In genomic region chr5:137308356-137308755, GRCm38 (mm10) we compare ENCODE assay signal across 8 mouse cellular contexts. TPM values are rescaled to one million over a fixed set of nuclear protein-coding genes. Genes with fewer than 3 reads are reported as not detected.
DNase-seq lines count a peak whose midpoint lies in the region; ATAC-seq and TF ChIP-seq lines count a peak whose summit lies in the region.

No protein-coding gene starts in this region.

- H3K4me2 ChIP-seq in heart, embryonic 11.5 days, result peak overlapping the region; percentile 55
- H3K4me2 ChIP-seq in midbrain, embryonic 11.5 days, result peak overlapping the region; percentile 48

- no peak for TF ChIP-seq EP300 in ES-Bruce4 (IDR thresholded peaks at IDR 0.05; ENCODE audit: insufficient read depth, low read depth, low read length)

- H3K9ac ChIP-seq in heart, embryonic 11.5 days (ENCODE audit: low read depth, low read length), result no peak overlapping the region
- H3K9ac ChIP-seq in ES-Bruce4 (ENCODE audit: low read depth, poor library complexity, severe bottlenecking), result peak overlapping the region; percentile 96
- H3K9ac ChIP-seq in midbrain, embryonic 11.5 days (ENCODE audit: low read length), result peak overlapping the region; percentile 94

- no peak for ATAC-seq in heart, embryonic 11.5 days (replicated peaks; ENCODE audit: insufficient number of reproducible peaks, low FRiP score, low TSS enrichment)
- ATAC-seq in midbrain, embryonic 11.5 days (ENCODE audit: low FRiP score), result no peak
- ATAC-seq in activated CD4-positive, CD25-positive, alpha-beta regulatory T cell, adult 4 months, result no peak

- H3K27ac ChIP-seq in heart, embryonic 11.5 days (ENCODE audit: low read depth, low read length), result peak overlapping the region; percentile 97; the same call in 1 of the 2 replicates
- peak overlapping the region; percentile 96; the same call in 1 of the 2 replicates for H3K27ac ChIP-seq in ES-Bruce4 (ENCODE audit: insufficient read depth, low read length)
- H3K27ac ChIP-seq in hindbrain, embryonic 10.5 days, result peak overlapping the region; percentile 98
- peak overlapping the region; percentile 95; the same call in 1 of the 2 replicates for H3K27ac ChIP-seq in midbrain, embryonic 11.5 days (ENCODE audit: low read depth, low read length)

- 92% methylated on average over 4 of the region's 4 CpGs for WGBS in heart, embryonic 11.5 days (ENCODE audit: insufficient replicate concordance)
- WGBS in hindbrain, embryonic 10.5 days, result 95% methylated on average over 4 of the region's 4 CpGs
- WGBS in midbrain, embryonic 11.5 days, result 96% methylated on average over 4 of the region's 4 CpGs

- no peaks in the 10 kb centered on the region for H3K27me3 ChIP-seq in heart, embryonic 11.5 days (ENCODE audit: control insufficient read depth, insufficient read depth, low read length)
- H3K27me3 ChIP-seq in ES-Bruce4 (ENCODE audit: control insufficient read depth, insufficient read depth, low read length, poor library complexity, severe bottlenecking), result no peaks in the 10 kb centered on the region
- H3K27me3 ChIP-seq in hindbrain, embryonic 10.5 days (ENCODE audit: insufficient read depth, poor library complexity, severe bottlenecking), result no peaks in the 10 kb centered on the region
- H3K27me3 ChIP-seq in midbrain, embryonic 11.5 days (ENCODE audit: control insufficient read depth, insufficient read depth, low read length), result no peaks in the 10 kb centered on the region

- H3K9me3 ChIP-seq in heart, embryonic 11.5 days (replicated peaks; ENCODE audit: control insufficient read depth, low read length), result no peaks in the 10 kb centered on the region
- H3K9me3 ChIP-seq in ES-Bruce4 (replicated peaks; ENCODE audit: control insufficient read depth, insufficient read depth, low read length, poor library complexity, severe bottlenecking), result no peaks in the 10 kb centered on the region
- peaks cover 8% of the 10 kb centered on the region; the same call in 1 of the 2 replicates for H3K9me3 ChIP-seq in hindbrain, embryonic 10.5 days
- 0 out of 2 replicates have a peak, but pooled peaks cover 2% of the 10 kb centered on the region for H3K9me3 ChIP-seq in midbrain, embryonic 11.5 days (ENCODE audit: control insufficient read depth, low read length)

- no peak for DNase-seq in heart, postnatal 10 days
- no peak for DNase-seq in hindbrain, embryonic 10.5 days (ENCODE audit: low spot score)
- DNase-seq in midbrain, embryonic 11.5 days (ENCODE audit: low spot score, missing footprints), result no peak
- no peak for DNase-seq in thymus, adult 18-20 months
- no peak for DNase-seq in gastrocnemius, adult 18-20 months (ENCODE audit: low spot score)

- TF ChIP-seq POLR2A in ES-Bruce4 (IDR thresholded peaks at IDR 0.05; ENCODE audit: insufficient read depth, low read length), result no peak

- peaks cover 25% of the 10 kb centered on the region for H3K36me3 ChIP-seq in heart, embryonic 11.5 days (ENCODE audit: control insufficient read depth, insufficient read depth, low read length)
- peaks cover 42% of the 10 kb centered on the region for H3K36me3 ChIP-seq in ES-Bruce4 (ENCODE audit: control insufficient read depth, insufficient read depth, low read length, poor library complexity, severe bottlenecking)
- H3K36me3 ChIP-seq in hindbrain, embryonic 10.5 days, result peaks cover 69% of the 10 kb centered on the region
- peaks cover 19% of the 10 kb centered on the region for H3K36me3 ChIP-seq in midbrain, embryonic 11.5 days (ENCODE audit: control insufficient read depth, insufficient read depth, low read length)

- intact Hi-C loops in heart, postnatal 10 days (cut with DNase I), result no loop called here

- peak; percentile 12 for TF ChIP-seq CTCF in ES-Bruce4 (IDR thresholded peaks at IDR 0.05; ENCODE audit: low read depth, low read length)

- peak overlapping the region; percentile 90 for H3K4me3 ChIP-seq in heart, embryonic 11.5 days (ENCODE audit: low read depth, low read length)
- H3K4me3 ChIP-seq in ES-Bruce4 (ENCODE audit: low read depth, low read length), result no peak overlapping the region
- H3K4me3 ChIP-seq in hindbrain, embryonic 10.5 days, result peak overlapping the region; percentile 92
- peak overlapping the region; percentile 74; the same call in 1 of the 2 replicates for H3K4me3 ChIP-seq in midbrain, embryonic 11.5 days (ENCODE audit: low read depth, low read length)

- H3K4me1 ChIP-seq in heart, embryonic 11.5 days (ENCODE audit: control insufficient read depth, insufficient read depth, low read length), result peaks cover 42% of the 10 kb centered on the region
- peaks cover 5% of the 10 kb centered on the region for H3K4me1 ChIP-seq in ES-Bruce4 (ENCODE audit: control insufficient read depth, insufficient read depth, low read length)
- peaks cover 50% of the 10 kb centered on the region for H3K4me1 ChIP-seq in hindbrain, embryonic 10.5 days (replicated peaks)
- peaks cover 30% of the 10 kb centered on the region for H3K4me1 ChIP-seq in midbrain, embryonic 11.5 days (ENCODE audit: control insufficient read depth, insufficient read depth, low read length)

RNA-seq across cellular contexts. Expression of gene Srrt, which starts 0.9 kb away (rescaled TPM):
- polyA plus RNA-seq in heart, embryonic 11.5 days (2014; fragmentation: Nextera tagmentation; extraction: Ambion mirVana), result 92.0 and 96.9 TPM in 2 replicates
- total RNA-seq in heart, postnatal 10 days (2021), result 10 to 100 TPM; 91.0 to 91.9 TPM
- polyA plus RNA-seq in ES-Bruce4 (2011; ENCODE audit: insufficient read depth, insufficient read length, low read depth, missing spikeins), result 121 and 139 TPM in 2 replicates
- polyA plus RNA-seq in hindbrain, embryonic 10.5 days (2016; fragmentation: Nextera tagmentation; extraction: Ambion mirVana), result 175 and 186 TPM in 2 replicates
- polyA plus RNA-seq in midbrain, embryonic 11.5 days (2014; fragmentation: Nextera tagmentation; extraction: Ambion mirVana), result 151 and 154 TPM in 2 replicates
- 10 to 100 TPM; 65.0 to 75.8 TPM for polyA plus RNA-seq in activated CD4-positive, CD25-positive, alpha-beta regulatory T cell, adult 4 months (2017; shearing (Covaris generic))
- 10 to 100 TPM; 29.6 to 40.8 TPM for total RNA-seq in gastrocnemius, adult 18-20 months (2021)

RNA-seq across cellular contexts. Expression of gene Trip6, which starts 5.8 kb away (rescaled TPM):
- polyA plus RNA-seq in heart, embryonic 11.5 days (2014; fragmentation: Nextera tagmentation; extraction: Ambion mirVana), result 36.7 and 41.1 TPM in 2 replicates
- 10 to 100 TPM; 22.5 to 23.3 TPM for total RNA-seq in heart, postnatal 10 days (2021)
- polyA plus RNA-seq in ES-Bruce4 (2011; ENCODE audit: insufficient read depth, insufficient read length, low read depth, missing spikeins), result 22.2 and 23.2 TPM in 2 replicates
- 53.9 and 57.2 TPM in 2 replicates for polyA plus RNA-seq in hindbrain, embryonic 10.5 days (2016; fragmentation: Nextera tagmentation; extraction: Ambion mirVana)
- 28.0 and 34.1 TPM in 2 replicates for polyA plus RNA-seq in midbrain, embryonic 11.5 days (2014; fragmentation: Nextera tagmentation; extraction: Ambion mirVana)
- 1 to 10 TPM; 1.3 to 1.5 TPM for polyA plus RNA-seq in activated CD4-positive, CD25-positive, alpha-beta regulatory T cell, adult 4 months (2017; shearing (Covaris generic))
- 1 to 10 TPM; 2.2 to 4.4 TPM for total RNA-seq in gastrocnemius, adult 18-20 months (2021)

RNA-seq across cellular contexts. Expression of gene Ufsp1, which starts 13.9 kb away (rescaled TPM):
- polyA plus RNA-seq in heart, embryonic 11.5 days (2014; fragmentation: Nextera tagmentation; extraction: Ambion mirVana), result 9.1 and 10.3 TPM in 2 replicates
- total RNA-seq in heart, postnatal 10 days (2021), result 1 to 10 TPM; 8.8 to 10.0 TPM
- 6.4 and 8.7 TPM in 2 replicates for polyA plus RNA-seq in ES-Bruce4 (2011; ENCODE audit: insufficient read depth, insufficient read length, low read depth, missing spikeins)
- polyA plus RNA-seq in hindbrain, embryonic 10.5 days (2016; fragmentation: Nextera tagmentation; extraction: Ambion mirVana), result 10.6 and 12.2 TPM in 2 replicates
- polyA plus RNA-seq in midbrain, embryonic 11.5 days (2014; fragmentation: Nextera tagmentation; extraction: Ambion mirVana), result 7.5 and 7.9 TPM in 2 replicates
- polyA plus RNA-seq in activated CD4-positive, CD25-positive, alpha-beta regulatory T cell, adult 4 months (2017; shearing (Covaris generic)), result 1 to 10 TPM in 1 of 2 experiments, not detected in 1; 1.7 TPM
- total RNA-seq in gastrocnemius, adult 18-20 months (2021), result 10 to 100 TPM; 19.1 to 20.8 TPM

RNA-seq across cellular contexts. Expression of gene Ache, which starts 21.0 kb away (rescaled TPM):
- 20.3 and 22.2 TPM in 2 replicates for polyA plus RNA-seq in heart, embryonic 11.5 days (2014; fragmentation: Nextera tagmentation; extraction: Ambion mirVana)
- total RNA-seq in heart, postnatal 10 days (2021), result 1 to 10 TPM; 4.6 to 4.8 TPM
- 0.31 TPM in 1 of 2 replicates, not detected in the other for polyA plus RNA-seq in ES-Bruce4 (2011; ENCODE audit: insufficient read depth, insufficient read length, low read depth, missing spikeins)
- polyA plus RNA-seq in hindbrain, embryonic 10.5 days (2016; fragmentation: Nextera tagmentation; extraction: Ambion mirVana), result 5.9 and 7.1 TPM in 2 replicates
- polyA plus RNA-seq in midbrain, embryonic 11.5 days (2014; fragmentation: Nextera tagmentation; extraction: Ambion mirVana), result 3.6 and 4.0 TPM in 2 replicates
- polyA plus RNA-seq in activated CD4-positive, CD25-positive, alpha-beta regulatory T cell, adult 4 months (2017; shearing (Covaris generic)), result not detected
- total RNA-seq in gastrocnemius, adult 18-20 months (2021), result 10 to 100 TPM; 25.0 to 27.7 TPM

RNA-seq across cellular contexts. Expression of gene Slc12a9, which starts 25.0 kb away (rescaled TPM):
- polyA plus RNA-seq in heart, embryonic 11.5 days (2014; fragmentation: Nextera tagmentation; extraction: Ambion mirVana), result 5.1 and 5.6 TPM in 2 replicates
- 1 to 10 TPM; 4.4 to 5.4 TPM for total RNA-seq in heart, postnatal 10 days (2021)
- 7.9 and 8.8 TPM in 2 replicates for polyA plus RNA-seq in ES-Bruce4 (2011; ENCODE audit: insufficient read depth, insufficient read length, low read depth, missing spikeins)
- 14.2 and 17.2 TPM in 2 replicates for polyA plus RNA-seq in hindbrain, embryonic 10.5 days (2016; fragmentation: Nextera tagmentation; extraction: Ambion mirVana)
- 5.8 TPM in 2 replicates for polyA plus RNA-seq in midbrain, embryonic 11.5 days (2014; fragmentation: Nextera tagmentation; extraction: Ambion mirVana)
- 10 to 100 TPM in 1 of 2 experiments, 1 to 10 TPM in 1; 7.8 to 10.1 TPM for polyA plus RNA-seq in activated CD4-positive, CD25-positive, alpha-beta regulatory T cell, adult 4 months (2017; shearing (Covaris generic))
- total RNA-seq in gastrocnemius, adult 18-20 months (2021), result 1 to 10 TPM; 2.0 to 2.2 TPM
